Mouse (Mus musculus) gastrocnemius, postnatal 10 days (tissue): Measurements from ENCODE around the gene Tmem269. TPM values are rescaled to one million over a fixed set of nuclear protein-coding genes. Genes with fewer than 3 reads are reported as not detected.

Source experiments
- DNase-seq: peaks from one replicate; pipeline ENCODE4 v3.0.0; 2021; ENCODE audit warnings: mixed read lengths
- total RNA-seq, 2 experiments: library from RNA; stranded (reverse); gene quantifications; 2 replicates each; pipeline ENCODE4 v1.2.3; 2021

The Tmem269 gene
- total RNA-seq, 2 experiments from 2014 or later: not detected

DNA sequence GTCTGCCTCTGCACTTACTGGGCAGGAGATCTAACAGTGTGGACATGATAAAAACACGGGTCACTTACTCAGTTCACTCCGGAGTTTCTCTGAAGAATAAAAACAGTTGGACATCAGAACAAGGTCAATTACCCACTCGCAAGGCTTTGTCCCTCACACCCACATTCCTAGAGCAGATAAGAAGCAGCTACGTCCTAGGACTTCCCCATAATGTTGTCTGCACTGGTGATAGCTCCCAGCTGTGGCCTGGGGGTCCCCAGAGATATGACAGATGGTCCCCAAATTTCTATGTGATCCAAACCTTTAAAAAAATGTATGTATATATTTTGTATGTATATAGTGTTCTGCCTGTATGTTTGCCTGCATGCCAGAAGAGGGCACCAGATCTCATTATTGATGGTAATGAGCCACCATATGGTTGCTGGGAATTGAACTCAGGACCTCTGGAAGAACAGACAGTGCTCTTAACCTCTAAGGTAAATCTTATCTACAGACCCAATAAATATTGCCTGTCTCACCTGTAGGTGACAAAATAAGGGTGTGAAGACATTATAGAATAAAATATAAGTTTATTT lies 37.8 kb downstream of the Tmem269 start:
- DNase-seq: no peak

DNA sequence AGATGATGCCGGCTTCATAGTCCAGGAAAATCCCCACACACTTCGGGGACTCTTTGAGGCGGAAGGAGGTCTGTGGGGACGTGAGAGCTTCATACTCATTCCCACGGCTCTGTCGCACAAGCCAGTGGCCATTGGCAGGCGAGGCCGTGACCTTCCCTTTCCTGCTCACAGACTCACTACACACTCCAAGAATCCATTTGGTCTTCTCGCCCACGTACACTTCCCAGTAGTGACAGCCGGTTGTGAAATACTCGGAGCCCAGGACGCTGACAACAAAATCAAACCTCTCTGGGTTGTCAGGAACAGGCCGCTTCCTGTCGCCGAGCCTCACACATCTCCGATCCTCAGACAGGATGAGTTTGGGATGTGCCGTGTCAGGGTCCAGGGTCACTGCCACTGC lies 39.7 kb downstream of the Tmem269 start:
- no peak for DNase-seq

DNA sequence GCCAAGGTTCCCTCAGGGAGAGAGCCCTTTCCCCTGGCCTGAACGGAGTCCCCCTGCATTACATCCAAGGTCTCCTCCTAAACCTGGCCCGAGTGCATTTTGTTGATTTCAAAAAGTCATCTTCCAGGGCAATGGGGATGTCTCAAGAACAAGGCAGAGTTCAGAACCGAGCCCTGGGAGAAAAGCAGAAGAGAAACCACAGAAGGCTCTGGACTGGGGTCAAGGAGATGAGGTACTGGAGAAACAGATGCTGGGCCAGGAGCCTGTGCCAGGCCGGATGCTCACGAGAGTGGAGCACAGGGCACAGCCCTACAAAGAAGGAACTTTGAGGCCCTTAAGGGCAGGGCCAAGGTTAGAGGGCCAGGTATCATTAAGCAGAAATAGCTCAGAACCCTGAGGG lies 40.3 kb downstream of the Tmem269 start:
- no peak for DNase-seq

DNA sequence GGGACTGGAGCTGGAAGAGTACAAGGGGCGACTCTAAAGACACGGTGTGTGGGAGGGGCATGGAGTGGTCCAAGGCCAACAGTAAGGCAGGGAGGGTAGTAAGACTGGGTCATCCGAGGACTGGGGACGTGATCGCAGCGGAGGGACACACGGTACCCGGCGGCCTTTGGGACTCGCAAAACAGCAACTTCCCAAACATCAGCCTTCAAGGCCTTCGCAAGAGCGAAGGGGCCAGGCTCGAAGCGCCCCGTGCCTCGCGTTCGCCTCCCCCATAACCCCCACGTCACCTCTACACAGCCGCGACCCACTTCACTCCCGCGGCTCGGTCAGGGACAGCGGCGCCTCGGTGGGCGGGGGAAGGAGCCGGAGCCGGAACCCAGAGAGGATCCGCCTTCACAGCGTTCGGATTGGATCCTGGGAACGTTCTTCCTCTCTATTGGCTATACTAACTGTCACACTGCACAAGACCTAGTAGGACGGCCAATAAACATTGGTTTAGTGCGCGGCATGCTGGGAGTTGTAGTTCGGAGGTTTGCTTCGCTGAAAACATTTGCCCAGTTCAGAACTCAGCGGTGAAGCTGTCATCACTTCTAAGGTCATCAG lies 44.1 kb downstream of the Tmem269 start, which contains the start of gene Zfp691:
Gene Zfp691, minus strand, starts transcription at position 345 of the 603 bp plus-strand sequence.
- peak; percentile 87 for DNase-seq

DNA sequence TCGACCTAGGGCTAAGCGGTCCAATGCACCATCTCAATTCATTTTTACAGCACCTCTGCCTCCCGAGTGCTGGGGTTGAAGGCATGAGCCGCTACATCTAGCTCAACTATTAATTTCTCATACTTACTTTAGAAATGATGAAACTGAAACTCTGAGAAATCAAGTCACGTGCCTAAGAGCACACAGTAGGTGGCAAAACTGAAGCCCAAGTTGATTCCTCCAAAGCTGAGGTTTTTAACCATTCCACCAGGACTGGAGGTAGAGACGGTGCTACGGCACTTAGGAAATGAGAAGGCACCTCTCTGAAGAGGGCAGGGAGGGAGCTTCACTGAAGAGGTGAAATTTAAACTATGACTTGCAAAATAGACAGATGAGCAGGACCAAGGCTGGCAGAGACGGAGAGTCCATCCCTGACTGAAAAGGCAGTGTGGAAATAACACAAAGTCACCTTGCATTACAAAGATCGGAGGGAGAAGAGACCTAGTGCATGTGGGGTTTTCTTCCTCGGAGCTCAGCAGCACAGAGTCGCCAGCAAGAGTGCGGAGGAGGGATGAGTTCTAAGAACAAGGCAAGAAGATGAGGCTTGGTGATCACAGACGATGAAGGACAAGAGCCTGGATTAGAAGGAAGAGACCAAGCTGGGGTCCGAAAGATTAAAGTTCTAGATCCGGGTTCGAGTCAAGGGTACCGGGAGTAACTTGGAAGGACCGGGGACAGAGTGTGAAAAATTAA lies 44.9 kb downstream of the Tmem269 start:
- no peak for DNase-seq

DNA sequence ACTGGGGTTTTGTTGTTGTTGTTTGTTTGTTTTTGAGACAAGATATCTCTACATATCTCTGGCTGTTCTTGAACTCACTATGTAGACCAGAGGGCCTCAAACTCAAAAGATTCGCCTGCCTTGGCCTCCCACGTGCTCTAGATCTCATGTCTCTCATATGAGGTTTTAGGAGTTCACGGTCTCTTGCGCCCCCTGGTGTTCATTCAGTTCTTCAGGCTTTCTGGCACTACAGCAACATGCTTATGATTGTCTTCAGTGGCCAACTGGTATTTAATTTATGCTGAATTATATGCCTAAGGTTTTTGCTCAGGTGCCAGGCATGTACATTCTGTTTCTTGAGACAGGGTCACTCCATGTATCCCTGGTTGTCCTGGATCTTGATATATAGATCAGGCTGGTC lies 50.4 kb downstream of the Tmem269 start:
- DNase-seq: peak; percentile 85

DNA sequence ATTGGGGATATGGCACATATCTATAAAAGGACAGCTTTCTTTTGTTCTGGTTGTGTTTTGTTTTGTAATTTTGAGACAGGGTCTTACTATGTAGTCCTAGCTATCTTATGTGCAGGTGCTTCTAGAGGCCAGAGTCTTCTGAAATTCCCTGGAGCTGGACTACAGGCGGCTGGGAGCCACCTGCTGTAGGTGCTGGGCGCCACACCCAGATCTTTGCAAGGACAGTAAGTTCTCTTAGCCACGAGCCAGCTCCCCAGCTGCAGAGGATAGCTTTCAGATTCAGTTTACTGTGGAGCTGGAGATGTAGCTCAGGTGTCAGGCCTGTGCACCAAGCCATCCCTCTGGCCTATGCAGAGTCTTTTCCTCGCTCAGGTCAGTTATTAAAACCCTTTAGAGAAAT lies 50.9 kb downstream of the Tmem269 start:
- no peak for DNase-seq

DNA sequence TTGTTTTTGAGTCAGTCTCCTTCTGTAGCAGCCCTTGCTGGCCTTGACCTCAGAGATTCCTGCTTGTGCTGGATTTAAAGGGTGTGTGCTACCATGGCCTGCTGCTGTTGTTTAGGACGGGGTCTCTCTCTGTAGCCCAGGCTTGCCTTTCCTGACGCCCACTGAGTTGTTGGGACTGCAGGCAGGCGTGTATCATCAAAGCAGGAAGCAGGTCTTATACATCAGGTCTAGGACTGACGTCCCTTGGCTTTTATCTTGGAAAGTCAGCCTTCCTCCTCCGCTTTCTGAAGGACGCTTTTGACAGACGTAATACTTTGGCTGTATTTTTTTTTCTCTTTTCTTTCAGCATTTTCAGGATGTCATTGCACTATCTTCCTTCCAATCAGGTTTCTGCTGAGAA lies 52.1 kb downstream of the Tmem269 start:
- no peak for DNase-seq

DNA sequence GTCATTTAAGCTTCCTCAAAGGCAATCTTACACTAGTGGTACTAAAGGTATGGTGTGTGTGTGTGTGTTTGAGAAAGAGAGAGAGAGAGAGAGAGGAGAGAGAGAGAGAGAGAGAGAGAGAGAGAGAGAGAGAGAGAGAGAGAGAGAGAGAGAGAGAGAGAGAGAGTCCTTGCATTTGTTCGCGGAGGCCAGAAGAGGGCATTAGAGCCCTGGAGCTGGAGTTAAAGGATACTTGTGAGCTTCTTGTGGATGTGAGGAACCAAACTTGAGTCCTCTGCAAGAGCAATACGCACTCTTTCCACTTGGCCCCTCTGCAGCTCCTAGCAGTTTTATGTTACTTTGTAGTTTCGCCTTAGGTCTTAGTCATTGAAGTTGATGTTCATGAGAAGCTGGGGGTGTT lies 55.0 kb downstream of the Tmem269 start:
- no peak for DNase-seq

DNA sequence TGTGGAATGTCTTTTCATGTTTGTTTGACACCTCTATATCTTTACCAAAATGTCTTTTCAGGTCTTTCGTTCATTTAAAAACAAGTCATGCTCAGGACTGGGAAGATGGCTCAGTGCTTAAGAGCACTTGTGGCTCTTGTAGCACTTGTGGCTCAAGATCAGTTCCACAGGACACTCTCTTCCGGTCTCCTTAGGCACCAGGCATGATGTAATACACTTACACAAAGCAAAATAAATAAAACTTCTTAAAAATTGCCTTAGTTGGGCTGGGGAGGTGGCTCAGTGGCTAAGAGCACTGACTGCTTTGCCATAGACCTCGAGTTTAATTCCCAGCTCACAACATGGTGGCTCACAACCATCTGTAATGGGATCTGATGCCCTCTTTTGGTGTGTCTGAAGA lies 56.7 kb downstream of the Tmem269 start:
- DNase-seq: no peak

DNA sequence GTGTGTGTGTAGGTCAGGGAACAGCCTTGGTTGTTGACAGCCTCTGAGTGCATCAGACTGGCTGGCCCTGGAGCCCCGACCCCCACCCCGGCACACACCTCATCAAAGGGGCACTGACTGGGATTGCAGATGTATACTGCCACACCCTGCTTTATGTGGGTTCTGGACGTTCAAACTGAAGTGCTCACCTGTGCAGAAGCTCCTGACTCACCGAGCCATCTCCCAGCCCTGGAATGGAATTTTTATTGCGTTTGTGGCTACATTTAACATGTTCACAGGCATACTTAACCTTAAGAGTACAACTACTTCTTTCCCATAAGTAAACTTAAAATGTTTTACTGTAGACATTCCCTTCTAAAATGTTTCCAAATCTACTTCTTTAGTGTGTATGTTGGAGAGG lies 60.1 kb downstream of the Tmem269 start:
- DNase-seq: no peak

DNA sequence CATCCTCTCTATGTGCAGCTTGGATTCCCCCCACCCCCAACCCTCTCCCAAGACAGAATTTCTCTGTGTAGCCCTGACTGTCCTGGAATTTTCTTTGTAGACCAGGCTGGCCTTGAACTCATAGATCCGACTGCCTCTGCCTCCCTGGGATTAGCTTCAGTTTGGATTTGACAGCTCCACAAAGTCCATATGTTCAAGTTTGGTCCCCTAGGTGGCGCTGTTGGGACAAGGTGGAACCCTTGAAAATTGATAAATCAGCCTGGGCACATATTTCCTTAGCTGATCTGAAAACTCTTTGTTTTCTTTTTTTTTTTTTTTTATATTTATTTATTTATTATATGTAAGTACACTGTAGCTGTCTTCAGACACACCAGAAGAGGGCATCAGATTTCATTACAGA lies 60.8 kb downstream of the Tmem269 start:
- DNase-seq: peak; percentile 70

Other genes starting within 250 kb of the Tmem269 start
- gene Slc2a1, start 109.5 kb downstream of the Tmem269 start, total RNA-seq: 1 to 10 TPM; 5.2 to 5.4 TPM
- 1 to 10 TPM; 8.7 to 8.9 TPM for gene Zfp691, start 44.0 kb downstream of the Tmem269 start, total RNA-seq
- gene Ermap, start 28.2 kb downstream of the Tmem269 start, total RNA-seq: 1 to 10 TPM in 1 of 2 experiments, under 1 TPM in 1; 0.49 to 1.9 TPM
- 10 to 100 TPM; 38.2 to 44.7 TPM for gene Svbp, start 22.9 kb downstream of the Tmem269 start, total RNA-seq
- gene AU022252, start 14.5 kb upstream of the Tmem269 start, total RNA-seq: 10 to 100 TPM; 19.3 to 21.2 TPM
- 10 to 100 TPM; 23.3 to 30.5 TPM for gene P3h1, start 14.7 kb upstream of the Tmem269 start, total RNA-seq
- gene Cldn19, start 37.2 kb upstream of the Tmem269 start, total RNA-seq: 10 to 100 TPM; 12.8 to 17.0 TPM
- 100 to 1,000 TPM; 547 to 553 TPM for gene Ybx1, start 76.4 kb upstream of the Tmem269 start, total RNA-seq
- 10 to 100 TPM; 15.2 to 15.4 TPM for gene Ppih, start 102.3 kb upstream of the Tmem269 start, total RNA-seq
- gene Ccdc30, start 197.3 kb upstream of the Tmem269 start, total RNA-seq: under 1 TPM; 0.21 to 0.56 TPM
- 1 to 10 TPM; 3.8 to 5.5 TPM for gene Ppcs, start 204.2 kb upstream of the Tmem269 start, total RNA-seq
- gene Zmynd12, start 204.6 kb upstream of the Tmem269 start, total RNA-seq: not detected